Mouse (Mus musculus) CH12.LX (cell line): ENCODE data around the gene Bcl6b. TPM values are rescaled to one million over a fixed set of nuclear protein-coding genes. Genes with fewer than 3 reads are reported as not detected.

Experiments used
- DNase-seq: peaks from one replicate; pipeline ENCODE4 v3.0.0-alpha.2; 2013; ENCODE audit errors: extremely low read depth
- H3K27ac ChIP-seq: 2 replicates; pipeline ENCODE4 v1.5.1; 2012; ENCODE audit warnings: low read depth, mild to moderate bottlenecking, control low read depth, moderate library complexity; ENCODE audit not compliant: insufficient read depth
- H3K27me3 ChIP-seq: replicated peaks from 2 replicates; pipeline ENCODE3; 2012; ENCODE audit warnings: inconsistent platforms
- H3K36me3 ChIP-seq, 2 experiments: replicated peaks in 1 of 2; 2 replicates each; pipeline versions ENCODE3 to v1.6.1; 2012; ENCODE audit warnings: inconsistent platforms in 1 of 2, low read length in 1 of 2, mild to moderate bottlenecking in 1 of 2, mixed read lengths in 1 of 2, moderate library complexity in 1 of 2; ENCODE audit not compliant: control insufficient read depth in 1 of 2, insufficient read depth in 1 of 2
- H3K4me1 ChIP-seq, 2 experiments: 2 replicates each; pipeline ENCODE4 v1.6.1; 2012; ENCODE audit warnings: inconsistent platforms in 1 of 2, moderate library complexity in 1 of 2; ENCODE audit not compliant: insufficient read depth in 2 of 2, control insufficient read depth in 1 of 2
- H3K4me2 ChIP-seq: 2 replicates; pipeline ENCODE4 v1.6.1; 2012; ENCODE audit warnings: low read depth, mild to moderate bottlenecking, control low read depth; ENCODE audit not compliant: poor library complexity, insufficient read depth, severe bottlenecking
- H3K4me3 ChIP-seq, 3 experiments: fragments of 150-350 bp in 1 of 3; sonication (generic) in 1 of 3; replicated peaks in 1 of 3; 2 replicates each; pipeline versions ENCODE3 to v1.5.1; 2011 to 2012; ENCODE audit warnings: low read depth in 2 of 3, low read length in 2 of 3, mild to moderate bottlenecking in 2 of 3, moderate library complexity in 2 of 3, control low read depth in 1 of 3, improper control_type of control experiment in 1 of 3, inconsistent platforms in 1 of 3, mixed read lengths in 1 of 3; ENCODE audit not compliant: poor library complexity in 1 of 3
- H3K79me2 ChIP-seq: replicated peaks from 2 replicates; pipeline ENCODE4 v1.6.1; 2012; ENCODE audit warnings: mild to moderate bottlenecking, moderate library complexity; ENCODE audit not compliant: control insufficient read depth, poor library complexity, insufficient read depth, severe bottlenecking; ENCODE audit errors: extremely low read depth
- H3K9ac ChIP-seq: 2 replicates; pipeline ENCODE4 v1.6.1; 2012; ENCODE audit warnings: low read depth, mild to moderate bottlenecking, control low read depth, moderate library complexity; ENCODE audit not compliant: insufficient read depth
- H3K9me3 ChIP-seq: replicated peaks from 2 replicates; pipeline ENCODE3; 2012; ENCODE audit warnings: low read length, inconsistent platforms, mixed read lengths
- BHLHE40 ChIP-seq: IDR thresholded peaks from 2 replicates; pipeline ENCODE4 v1.6.1; 2011; ENCODE audit warnings: mild to moderate bottlenecking, low read depth, low read length, improper control_type of control experiment
- CHD2 ChIP-seq: IDR thresholded peaks from 2 replicates; pipeline ENCODE4 v1.6.1; 2011; ENCODE audit warnings: low read length, improper control_type of control experiment
- CTCF ChIP-seq, 2 experiments: IDR thresholded peaks in 1 of 2; conservative IDR thresholded peaks in 1 of 2; 2 replicates each; pipeline ENCODE4 v1.5.1; 2011 to 2012; ENCODE audit warnings: low read depth in 2 of 2, low read length in 2 of 2, improper control_type of control experiment in 1 of 2, inconsistent platforms in 1 of 2, mild to moderate bottlenecking in 1 of 2, moderate library complexity in 1 of 2
- EP300 ChIP-seq: IDR thresholded peaks from 2 replicates; pipeline ENCODE4 v1.6.1; 2011; ENCODE audit warnings: low read length, improper control_type of control experiment
- ETS1 ChIP-seq: conservative IDR thresholded peaks from 2 replicates; pipeline ENCODE4 v1.6.1; 2012; ENCODE audit warnings: low read depth, mild to moderate bottlenecking, inconsistent platforms, low read length, improper control_type of control experiment, moderate library complexity
- HCFC1 ChIP-seq: IDR thresholded peaks from 2 replicates; pipeline ENCODE4 v1.6.1; 2012; ENCODE audit warnings: low read depth, mild to moderate bottlenecking, inconsistent platforms, low read length, improper control_type of control experiment
- JUN ChIP-seq: IDR thresholded peaks from 2 replicates; pipeline ENCODE4 v1.6.1; 2011; ENCODE audit warnings: low read depth, mild to moderate bottlenecking, low read length, improper control_type of control experiment, moderate library complexity; ENCODE audit not compliant: insufficient read depth
- JUND ChIP-seq: conservative IDR thresholded peaks from 2 replicates; pipeline ENCODE4 v1.6.1; 2011; ENCODE audit warnings: low read depth, low read length, improper control_type of control experiment
- MAFK ChIP-seq: IDR thresholded peaks from 2 replicates; pipeline ENCODE4 v1.6.1; 2011; ENCODE audit warnings: low read length, improper control_type of control experiment; ENCODE audit not compliant: insufficient replicate concordance
- MAX ChIP-seq: IDR thresholded peaks from 2 replicates; pipeline ENCODE4 v1.6.1; 2011; ENCODE audit warnings: low read length, improper control_type of control experiment
- MAZ ChIP-seq: IDR thresholded peaks from 2 replicates; pipeline ENCODE4 v1.6.1; 2012; ENCODE audit warnings: low read depth, mild to moderate bottlenecking, inconsistent platforms, low read length, improper control_type of control experiment, moderate library complexity
- MXI1 ChIP-seq: IDR thresholded peaks from 2 replicates; pipeline ENCODE4 v1.6.1; 2011; ENCODE audit warnings: mild to moderate bottlenecking, low read depth, low read length, improper control_type of control experiment
- MYC ChIP-seq: IDR thresholded peaks from 2 replicates; pipeline ENCODE4 v1.6.1; 2011; ENCODE audit warnings: low read depth, mild to moderate bottlenecking, improper control_type of control experiment, low read length
- NELFE ChIP-seq: IDR thresholded peaks from 2 replicates; pipeline ENCODE4 v1.6.1; 2011; ENCODE audit warnings: low read depth, low read length, improper control_type of control experiment
- NRF1 ChIP-seq: IDR thresholded peaks from 2 replicates; pipeline ENCODE4 v1.6.1; 2014; ENCODE audit warnings: low read depth, mild to moderate bottlenecking, inconsistent platforms, low read length, improper control_type of control experiment, moderate library complexity
- POLR2A ChIP-seq: IDR thresholded peaks from 2 replicates; pipeline ENCODE4 v1.6.1; 2011; ENCODE audit warnings: low read depth, mild to moderate bottlenecking, improper control_type of control experiment, low read length
- POLR2AphosphoS2 ChIP-seq: IDR thresholded peaks from 2 replicates; pipeline ENCODE4 v1.6.1; 2011; ENCODE audit warnings: low read depth, low read length, improper control_type of control experiment
- TCF12 ChIP-seq: IDR thresholded peaks from 2 replicates; pipeline ENCODE4 v1.6.1; 2014; ENCODE audit warnings: low read depth, mild to moderate bottlenecking, inconsistent platforms, low read length, improper control_type of control experiment
- UBTF ChIP-seq: IDR thresholded peaks from 2 replicates; pipeline ENCODE4 v1.6.1; 2012; ENCODE audit warnings: low read depth, mild to moderate bottlenecking, inconsistent platforms, low read length, improper control_type of control experiment, moderate library complexity
- USF2 ChIP-seq: conservative IDR thresholded peaks from 2 replicates; pipeline ENCODE4 v1.6.1; 2011; ENCODE audit warnings: low read depth, low read length, improper control_type of control experiment
- ZC3H11A ChIP-seq: IDR thresholded peaks from 2 replicates; pipeline ENCODE4 v1.6.1; 2012; ENCODE audit warnings: low read depth, mild to moderate bottlenecking, inconsistent platforms, low read length, improper control_type of control experiment
- ZKSCAN1 ChIP-seq: IDR thresholded peaks from 2 replicates; pipeline ENCODE4 v1.6.1; 2012; ENCODE audit warnings: low read depth, inconsistent platforms, low read length, improper control_type of control experiment, borderline replicate concordance
- dilution Hi-C: fragments of 300-500 bp; cut with MboI; formaldehyde crosslinking; loops from 2 replicates; pipeline ENCODE4 v1.14.3; 2020; ENCODE audit warnings: low sequenced_read_pairs; ENCODE audit not compliant: extremely low pct_unique_long_range_greater_than_20kb, extremely low pct_ligation_motif_present
- in situ Hi-C: fragments of 300-500 bp; cut with MboI; formaldehyde crosslinking; loops from 3 replicates; pipeline ENCODE4 v1.14.3; 2019; ENCODE audit warnings: low sequenced_read_pairs, low pct_ligation_motif_present, low pct_unique_long_range_greater_than_20kb, mixed read lengths
- polyA plus RNA-seq: library from polyadenylated mRNA; unstranded; fragments of >175 nt; gene quantifications from 2 replicates; pipeline ENCODE4 v1.2.1, GENCODE M21; 2012; ENCODE audit warnings: low read depth; ENCODE audit not compliant: insufficient read length
- total RNA-seq, 2 experiments: library from RNA; depleted of rRNA; stranded (reverse); fragments of 300-350 nt in 1 of 2; fragments of >200 nt in 1 of 2; gene quantifications; 2 replicates each; pipeline ENCODE4 v1.2.3; 2012 to 2014

The Bcl6b gene
- total and polyA plus RNA-seq, 3 experiments = 0.54 to 1.7 (median 0.71) TPM

- H3K9me3 ChIP-seq = peaks cover 2% of the 10 kb centered on the region
- TF ChIP-seq POLR2AphosphoS2 (no peak), USF2 (no peak)
- no peak overlapping the region for H3K9ac ChIP-seq
- peaks cover 15% of the 10 kb centered on the region for H3K27me3 ChIP-seq
- dilution Hi-C loops = no loop called here
- in situ Hi-C loops = loop anchor here (5.0 kb wide), 1 partner anchor 142 kb away; no protein-coding TSS in a partner anchor
- DNase-seq = no peak
- H3K27ac ChIP-seq = no peak overlapping the region
- no peak overlapping the region for H3K4me2 ChIP-seq
- no peak overlapping the region for H3K4me3 ChIP-seq
- H3K79me2 ChIP-seq = no peaks in the 10 kb centered on the region
- no peaks in the 10 kb centered on the region for H3K36me3 ChIP-seq
- H3K4me1 ChIP-seq = peaks cover 3 to 6% of the 10 kb centered on the region in 2 experiments; a peak in 1 of 4 replicates
These were observed 30.5 kb downstream of the Bcl6b start for GRCm38 (mm10) chr11:70199107-70199506.

DNA sequence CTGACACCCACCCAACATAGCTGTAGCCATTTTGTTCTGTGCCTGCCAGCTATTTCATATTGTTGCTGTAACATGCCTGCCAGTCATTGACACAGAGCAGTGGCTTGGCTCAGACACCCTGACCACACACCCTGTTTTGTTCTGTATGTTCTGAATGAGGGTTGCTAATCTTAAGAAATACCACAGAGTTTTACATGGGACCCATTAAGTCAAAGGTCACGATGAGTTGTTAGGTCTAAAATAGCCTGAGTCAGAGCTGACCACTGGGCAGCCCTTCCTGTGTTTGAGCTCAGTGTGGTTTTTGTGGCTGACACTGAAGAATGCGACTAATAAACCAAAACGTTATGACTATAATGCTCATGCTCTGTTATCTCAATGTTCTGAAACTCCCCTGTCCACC, 31.3 kb downstream of the Bcl6b start:
- Histone ChIP-seq H3K27me3 (peaks cover 12% of the 10 kb centered on the region), H3K27ac (no peak overlapping the region)
- TF ChIP-seq USF2 (no peak), NELFE (no peak), MAX (no peak), ETS1 (no peak), POLR2A (no peak), MYC (no peak)

GRCm38 (mm10) chr11:70193354-70194285, 36.0 kb downstream of the Bcl6b start:
- Histone ChIP-seq H3K27me3 (peaks cover 2% of the 10 kb centered on the region), H3K4me2 (no peak overlapping the region), H3K36me3 (no peaks in the 10 kb centered on the region), H3K27ac (no peak overlapping the region), H3K9ac (no peak overlapping the region), H3K4me3 (no peak overlapping the region), H3K79me2 (no peaks in the 10 kb centered on the region), H3K9me3 (peaks cover 2% of the 10 kb centered on the region), H3K4me1 (peaks cover 4 to 8% of the 10 kb centered on the region in 2 experiments; a peak in 2 of 4 replicates)
- dilution Hi-C loops (no loop called here), in situ Hi-C loops (no loop called here)
- TF ChIP-seq BHLHE40 = no peak
- TF ChIP-seq JUND = no peak
- TF ChIP-seq USF2 = no peak
- TF ChIP-seq CTCF (conservative IDR thresholded peaks at IDR 0.05 in 1 of 2, IDR thresholded peaks at IDR 0.05 in 1 of 2; ENCODE audit: low read depth in 2 of 2, low read length in 2 of 2) = no peak
- no peak for TF ChIP-seq MYC
- no peak for TF ChIP-seq JUN
- TF ChIP-seq UBTF = no peak
- TF ChIP-seq NRF1 = no peak
- TF ChIP-seq MXI1 = no peak
- TF ChIP-seq MAFK = no peak
- no peak for TF ChIP-seq MAX
- TF ChIP-seq HCFC1 = no peak
- TF ChIP-seq NELFE = no peak
- TF ChIP-seq ETS1 = no peak
- TF ChIP-seq ZC3H11A = no peak
- no peak for TF ChIP-seq CHD2
- TF ChIP-seq ZKSCAN1 = no peak
- no peak for TF ChIP-seq EP300
- no peak for TF ChIP-seq MAZ
- TF ChIP-seq TCF12 = no peak
- DNase-seq = no peak

More for the DNA sequence above, 31.3 kb downstream of the Bcl6b start:
- H3K4me3 ChIP-seq = no peak overlapping the region
- H3K36me3 ChIP-seq = no peaks in the 10 kb centered on the region
- dilution Hi-C loops = no loop called here
- H3K9me3 ChIP-seq = peaks cover 2% of the 10 kb centered on the region
- no peak overlapping the region for H3K4me2 ChIP-seq
- in situ Hi-C loops = loop anchor here (5.0 kb wide), 1 partner anchor 141 kb away; no protein-coding TSS in a partner anchor
- no peaks in the 10 kb centered on the region for H3K79me2 ChIP-seq
- no peak overlapping the region for H3K9ac ChIP-seq
- DNase-seq = no peak
- peaks cover 3 to 6% of the 10 kb centered on the region in 2 experiments; a peak in 1 of 4 replicates for H3K4me1 ChIP-seq
